Mouse (Mus musculus): Measurements from ENCODE around the gene Dync2li1.

The Dync2li1 gene

DNA sequence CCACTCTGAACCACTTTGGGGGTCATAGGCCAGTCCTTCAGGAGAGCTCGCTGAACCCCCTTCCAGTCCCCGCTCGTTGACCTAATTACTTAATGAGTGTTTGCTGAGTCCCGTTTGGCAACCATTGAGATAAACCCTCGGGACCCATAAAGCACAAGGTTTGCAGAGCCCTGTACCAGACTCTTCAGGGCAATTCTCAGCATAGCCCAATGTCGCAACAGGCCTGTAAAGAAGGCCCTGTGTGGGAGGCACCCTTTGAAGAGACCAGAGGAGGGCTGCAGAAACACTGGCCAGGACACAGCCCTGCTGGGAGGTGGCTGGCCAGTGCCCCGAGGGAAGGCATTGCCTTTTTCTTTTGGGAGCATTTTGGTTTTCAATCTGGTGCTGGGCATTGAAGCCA lies 14.3 kb upstream of the Dync2li1 start:
- DNase-seq: no peak

GRCm38 (mm10) chr17:84615811-84616210 lies 10.5 kb upstream of the Dync2li1 start:
- DNase-seq: no peak

- no peak for DNase-seq
These were observed 9.7 kb upstream of the Dync2li1 start for GRCm38 (mm10) chr17:84616526-84617074.

DNA sequence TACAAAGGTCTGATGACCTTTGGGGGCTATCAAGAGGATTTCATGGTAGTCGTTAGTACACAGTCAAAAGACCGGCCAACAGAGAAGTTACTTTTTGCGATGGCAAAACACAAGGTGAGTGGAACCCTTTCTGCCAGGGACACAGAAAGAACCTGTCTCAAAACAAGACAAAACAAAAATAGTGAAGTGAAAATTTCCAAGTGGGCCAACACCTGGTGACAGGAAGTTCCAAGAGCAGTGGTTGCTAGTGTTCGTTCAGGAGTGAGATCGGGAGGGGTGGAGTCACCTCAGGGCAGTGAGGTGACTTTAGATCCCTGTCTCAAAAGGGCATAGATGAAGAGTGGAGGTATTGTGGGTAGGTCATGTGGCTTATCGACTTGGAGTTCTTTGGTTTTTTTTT lies 8.3 kb upstream of the Dync2li1 start:
- DNase-seq: no peak

- DNase-seq: no peak
These were observed 7.2 kb upstream of the Dync2li1 start for GRCm38 (mm10) chr17:84619112-84619511.

GRCm38 (mm10) chr17:84620076-84620475 lies 6.2 kb upstream of the Dync2li1 start:
- no peak for DNase-seq

DNA sequence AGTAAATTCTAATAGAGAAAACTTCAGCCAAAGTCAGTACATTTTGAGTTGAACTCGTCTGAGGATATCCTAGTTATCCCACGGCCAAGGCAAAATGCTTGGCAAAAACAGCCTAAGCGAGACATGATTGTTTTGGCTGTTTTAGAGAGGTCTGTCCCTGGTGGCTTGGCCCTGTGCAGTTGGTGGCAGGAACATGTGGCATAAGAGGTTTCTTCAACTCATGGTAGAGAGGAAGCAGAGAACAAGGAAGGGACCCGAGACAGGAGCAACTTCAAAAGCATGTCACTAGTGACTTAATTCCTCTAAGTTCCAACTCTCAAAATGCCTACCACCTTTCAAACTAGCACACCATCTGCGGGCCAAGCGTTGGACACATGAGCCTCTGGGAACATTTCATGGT lies 5.7 kb upstream of the Dync2li1 start:
- no peak for DNase-seq

- no peak for DNase-seq
These were observed 5.1 kb upstream of the Dync2li1 start for GRCm38 (mm10) chr17:84621209-84621608.

- DNase-seq: no peak
These were observed 4.3 kb upstream of the Dync2li1 start for GRCm38 (mm10) chr17:84622028-84622427.

GRCm38 (mm10) chr17:84622873-84623272 lies 3.4 kb upstream of the Dync2li1 start:
- no peak for DNase-seq

DNA sequence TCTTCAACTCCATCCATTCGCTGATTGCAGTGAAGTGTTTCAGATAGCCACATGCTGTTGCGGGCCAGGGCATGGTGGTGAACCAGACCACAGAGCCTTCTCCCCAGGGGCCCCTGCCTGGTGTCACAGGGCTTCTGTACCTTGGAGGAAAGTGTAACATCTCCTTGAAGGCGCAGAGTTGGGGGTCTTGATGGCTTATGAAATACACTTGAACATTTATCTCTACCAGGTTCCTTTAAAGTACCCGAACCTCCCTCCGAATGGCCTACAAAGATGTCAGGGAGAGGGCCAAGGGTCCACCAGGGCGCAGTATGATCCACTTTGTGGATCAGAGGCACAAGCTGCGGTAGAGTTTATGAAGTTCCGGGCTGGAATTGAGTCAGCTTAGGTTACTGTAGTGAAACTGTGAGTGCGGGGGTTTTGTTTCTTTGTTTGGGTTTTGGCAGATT lies 585 bp downstream of the Dync2li1 start:
- no peak for DNase-seq

DNA sequence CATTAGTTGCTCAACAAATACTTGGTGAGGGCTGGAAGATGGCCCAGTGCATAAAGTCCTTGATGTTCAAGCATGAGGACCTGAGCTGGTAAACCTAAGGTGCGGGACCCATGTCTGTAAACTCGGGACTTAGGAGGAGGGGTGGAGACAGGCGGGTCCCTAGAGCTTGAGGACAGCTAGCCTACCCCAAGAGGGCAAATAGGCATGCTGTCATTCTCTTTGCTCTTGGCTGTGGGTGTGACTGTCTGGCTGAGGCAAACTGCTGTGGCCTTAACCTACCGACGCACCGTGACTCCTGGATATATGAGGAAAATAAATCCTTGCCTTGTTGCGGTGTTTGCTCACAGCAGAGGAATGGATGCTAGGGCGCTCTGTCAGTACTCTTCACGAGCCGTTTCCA lies 1.4 kb downstream of the Dync2li1 start:
- DNase-seq: no peak

GRCm38 (mm10) chr17:84628611-84629010 lies 2.3 kb downstream of the Dync2li1 start:
- no peak for DNase-seq

- DNase-seq: no peak
These were observed 5.5 kb downstream of the Dync2li1 start for GRCm38 (mm10) chr17:84631836-84632235.

GRCm38 (mm10) chr17:84633443-84633842 lies 7.1 kb downstream of the Dync2li1 start:
- no peak for DNase-seq

DNA sequence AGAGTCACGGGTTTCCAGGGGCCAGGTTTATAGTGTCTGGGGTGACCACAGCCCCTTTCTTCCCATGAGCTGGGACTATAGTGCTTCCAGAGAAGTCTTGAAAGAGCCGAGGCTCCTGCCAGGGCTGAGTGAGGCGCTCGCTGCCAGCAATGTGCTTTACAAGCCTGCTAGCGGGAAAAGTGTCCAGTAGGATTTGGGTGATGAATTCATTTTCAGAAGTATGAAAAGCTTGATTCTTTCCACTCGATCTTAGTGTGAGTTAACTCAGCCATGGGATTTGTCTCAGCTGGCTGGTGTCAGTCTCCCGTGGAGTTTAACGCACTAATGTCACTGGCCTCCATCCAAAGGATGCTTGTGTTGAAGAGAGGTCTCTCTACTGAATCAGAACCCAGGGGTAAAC lies 10.0 kb downstream of the Dync2li1 start:
- no peak for DNase-seq

DNA sequence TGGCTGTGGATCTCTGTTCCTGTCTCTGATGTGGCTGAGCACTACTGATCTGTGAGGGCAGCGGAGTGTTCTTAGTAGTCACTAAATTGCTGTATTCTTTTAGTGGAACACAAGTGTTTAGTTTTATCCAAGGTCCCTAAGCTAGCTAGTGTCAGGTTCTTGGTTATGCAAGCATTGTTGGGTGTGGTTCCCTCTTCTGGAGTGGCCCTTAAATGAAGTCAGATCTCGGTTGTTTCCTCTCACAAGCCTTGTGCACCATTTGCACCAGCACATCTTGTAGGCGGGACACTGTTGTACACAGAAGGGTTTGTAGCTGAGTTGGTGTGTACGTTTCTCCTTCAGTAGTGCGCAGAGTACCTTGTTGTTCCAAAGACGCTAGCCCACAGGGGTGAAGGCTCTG lies 11.7 kb downstream of the Dync2li1 start:
- no peak for DNase-seq

DNA sequence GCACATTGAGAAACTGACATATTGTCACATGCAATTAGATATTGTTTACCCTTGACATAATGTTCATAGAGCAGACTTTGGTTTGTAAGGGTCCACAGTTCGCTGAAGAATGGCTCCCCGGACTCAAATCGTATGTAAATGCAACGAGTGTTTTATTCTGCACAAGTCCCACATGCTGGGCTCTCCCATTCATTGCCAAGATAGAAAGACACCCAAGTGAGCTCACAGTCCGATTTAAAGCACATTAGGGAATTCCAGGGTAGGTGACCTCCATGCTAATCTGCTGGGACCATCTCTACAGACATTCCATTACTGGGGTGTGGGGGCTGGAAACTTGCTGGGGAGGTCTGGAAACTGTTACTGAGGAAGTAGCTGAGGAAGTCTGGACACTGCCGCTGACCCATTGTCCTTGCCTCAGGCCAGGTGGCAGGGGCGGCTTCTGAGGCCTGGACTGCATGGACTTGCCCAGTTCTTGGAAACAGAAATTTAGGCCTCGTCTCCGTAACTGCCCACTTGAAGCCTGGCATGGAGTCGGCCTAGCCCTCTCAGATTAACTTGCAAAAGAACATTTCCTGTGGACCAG lies 13.6 kb downstream of the Dync2li1 start:
- no peak for DNase-seq

GRCm38 (mm10) chr17:84641893-84642292 lies 15.6 kb downstream of the Dync2li1 start:
- DNase-seq: peak; percentile 25

GRCm38 (mm10) chr17:84642324-84642723 lies 16.0 kb downstream of the Dync2li1 start:
- DNase-seq: no peak

- DNase-seq: no peak
These were observed 18.2 kb downstream of the Dync2li1 start for GRCm38 (mm10) chr17:84644292-84645050.

GRCm38 (mm10) chr17:84645119-84645518 lies 18.8 kb downstream of the Dync2li1 start:
- DNase-seq: no peak

DNA sequence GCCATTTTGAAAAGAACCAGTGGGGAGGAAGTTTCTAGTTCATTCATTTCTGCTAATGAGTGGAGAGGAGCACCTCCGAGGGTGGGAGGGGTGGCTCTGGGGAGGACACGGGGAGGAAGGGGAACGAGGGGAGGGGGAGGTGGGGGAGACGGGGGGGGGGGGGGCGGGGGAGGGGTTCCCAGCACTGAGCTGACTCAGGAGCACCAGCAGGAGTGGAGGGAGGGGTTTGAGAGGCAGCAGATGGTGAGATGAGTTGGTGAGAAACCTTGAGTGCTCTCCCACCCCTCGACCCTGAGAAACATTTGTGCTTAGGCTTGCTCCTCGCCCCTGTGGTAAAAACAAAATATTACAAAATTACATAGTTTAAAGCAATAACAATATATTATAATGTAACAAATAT lies 19.6 kb downstream of the Dync2li1 start:
- DNase-seq: no peak

DNA sequence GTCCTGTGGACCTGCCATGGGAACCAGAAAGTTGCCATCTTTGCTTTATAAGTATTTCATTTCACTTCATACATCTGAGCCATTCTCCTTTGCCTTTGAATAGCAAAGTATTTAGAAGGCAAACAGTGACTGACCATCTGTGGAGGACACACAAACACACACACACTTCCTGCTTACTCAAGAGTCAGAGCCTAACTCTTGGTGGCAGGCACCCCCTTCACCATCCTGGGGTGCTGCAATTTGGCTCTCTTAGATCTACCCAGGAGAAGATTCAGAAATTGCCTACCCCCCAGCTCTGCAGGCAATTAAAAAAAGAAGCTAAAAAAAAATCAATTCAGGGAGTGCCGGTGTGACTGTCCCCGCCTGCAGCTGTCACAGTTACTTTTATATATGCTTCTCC lies 20.2 kb downstream of the Dync2li1 start:
- no peak for DNase-seq
